Mouse (Mus musculus) heart, adult 2 months (tissue): ENCODE results near the gene Tspan11.

Experiments
- CTCF ChIP-seq: fragments of 200-600 bp; IDR thresholded peaks from 2 replicates; pipeline ENCODE4 v1.8.1; 2022; ENCODE audit warnings: antibody characterized with exemption, mild to moderate bottlenecking, moderate library complexity
- EP300 ChIP-seq: fragments of 200-500 bp; IDR thresholded peaks from 2 replicates; pipeline ENCODE4 v1.6.1; 2011; ENCODE audit warnings: low read depth, low read length, control low read depth; ENCODE audit not compliant: insufficient read depth
- POLR2A ChIP-seq: fragments of 200-500 bp; IDR thresholded peaks from 2 replicates; pipeline ENCODE4 v1.6.1; 2011; ENCODE audit warnings: mild to moderate bottlenecking, low read depth, low read length, control low read depth; ENCODE audit not compliant: insufficient read depth

DNA sequence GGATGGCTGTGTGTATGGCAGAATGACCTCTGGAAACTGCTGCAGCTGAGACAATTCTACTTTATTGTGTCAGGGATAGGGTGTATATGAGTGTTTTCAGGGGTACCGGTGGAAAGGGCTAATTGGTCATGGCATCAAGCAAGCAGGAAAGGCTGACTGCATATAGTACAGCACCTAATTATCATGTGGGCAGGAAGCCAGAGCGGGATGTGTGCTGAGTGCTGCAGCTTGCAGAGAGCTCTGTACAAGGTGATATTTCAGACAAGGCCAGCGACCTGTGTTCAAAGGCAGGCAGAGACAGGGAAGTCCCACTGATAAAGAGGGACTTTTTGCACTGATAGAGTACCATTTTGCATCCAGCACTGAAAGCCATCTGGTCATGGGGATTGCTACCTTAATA lies 13.9 kb downstream of the Tspan11 start:
- TF ChIP-seq EP300 (no peak), CTCF (no peak), POLR2A (no peak)
